Mouse (Mus musculus) stomach, postnatal 0 days (tissue): ENCODE results near the gene Dapk3.

ENCODE experiments used
- CTCF ChIP-seq: IDR thresholded peaks from 2 replicates; pipeline ENCODE4 v1.5.1; 2016; ENCODE audit warnings: antibody characterized with exemption, low read depth, mild to moderate bottlenecking, moderate library complexity
- EP300 ChIP-seq: optimal IDR thresholded peaks from 2 replicates; pipeline ENCODE3; 2016; ENCODE audit warnings: antibody characterized with exemption

DNA sequence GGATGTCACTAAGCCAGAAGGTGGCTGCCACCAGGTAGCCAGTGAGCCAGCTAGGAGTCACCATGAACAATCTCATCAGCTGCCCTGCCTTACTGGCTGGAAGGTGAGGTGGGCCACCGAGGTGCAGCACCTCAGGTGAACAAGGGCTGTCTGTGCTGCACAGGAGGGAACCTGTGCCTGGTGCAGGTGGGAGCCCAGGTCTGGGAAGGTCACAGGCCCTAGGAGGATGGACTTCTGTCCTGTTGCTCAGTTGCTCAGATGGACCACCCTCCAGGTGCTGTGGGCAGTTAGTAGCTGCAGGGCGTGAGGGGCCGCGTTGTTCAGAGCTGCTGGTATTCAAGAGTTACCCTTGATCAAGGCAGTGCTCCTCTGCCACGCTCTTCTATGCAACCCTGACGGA is 34.0 kb downstream of the Dapk3 start:
- TF ChIP-seq CTCF, result no peak
- no peak for TF ChIP-seq EP300
